Mouse (Mus musculus) cerebral cortex, adult 2 months (tissue): ENCODE data around the gene Arfip1.

ENCODE experiments used
- WGBS: fragments of 180-500 bp; shearing (Covaris S2); methylation state at CpG from one replicate; pipeline ENCODE4 v1.1.7; 2018; 5-methylcytosine and 5-hydroxymethylcytosine counted together

The Arfip1 gene

DNA sequence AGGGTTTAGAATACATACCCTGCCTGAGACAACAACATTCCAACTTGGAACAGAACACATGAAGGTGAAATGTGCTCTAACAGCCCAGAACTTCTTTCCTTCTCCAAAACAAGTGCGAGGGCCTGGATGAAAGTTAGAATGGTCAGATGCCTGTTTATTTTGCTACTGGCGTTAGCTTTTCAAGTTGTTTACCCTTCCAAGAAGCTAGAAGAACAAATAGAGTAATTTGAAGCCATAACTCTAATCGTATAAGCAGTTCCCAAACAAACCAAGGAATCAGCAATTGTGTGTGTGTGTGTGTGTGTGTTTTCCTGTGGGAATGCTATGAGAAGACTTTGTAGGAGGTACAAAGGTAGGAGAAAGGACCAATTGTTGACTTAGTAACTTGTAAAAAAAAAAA lies 97.5 kb downstream of the Arfip1 start:
- 84% methylated on average over 3 of the region's 3 CpGs for WGBS

GRCm38 (mm10) chr3:84484333-84484732 lies 98.1 kb downstream of the Arfip1 start:
- WGBS, result 81% methylated on average over 4 of the region's 4 CpGs

GRCm38 (mm10) chr3:84482121-84482520 lies 100.3 kb downstream of the Arfip1 start:
- WGBS, result 82% methylated on average over 6 of the region's 6 CpGs

GRCm38 (mm10) chr3:84481104-84481503 lies 101.3 kb downstream of the Arfip1 start:
- WGBS, result 10% methylated on average over 11 of the region's 11 CpGs

GRCm38 (mm10) chr3:84480006-84480897 lies 102.2 kb downstream of the Arfip1 start, which contains the start of gene Fhdc1:
Gene Fhdc1, minus strand, starts transcription at chr3:84480429.
- WGBS, result under 1% methylated on average over 76 of the region's 82 CpGs

GRCm38 (mm10) chr3:84479293-84480005 lies 103.0 kb downstream of the Arfip1 start:
- WGBS, result 2% methylated on average over 61 of the region's 61 CpGs

- 50% methylated on average over 12 of the region's 12 CpGs for whole genome bisulfite sequencing
Observed at GRCm38 (mm10) chr3:84478896-84479292, 103.5 kb downstream of the Arfip1 start.

DNA sequence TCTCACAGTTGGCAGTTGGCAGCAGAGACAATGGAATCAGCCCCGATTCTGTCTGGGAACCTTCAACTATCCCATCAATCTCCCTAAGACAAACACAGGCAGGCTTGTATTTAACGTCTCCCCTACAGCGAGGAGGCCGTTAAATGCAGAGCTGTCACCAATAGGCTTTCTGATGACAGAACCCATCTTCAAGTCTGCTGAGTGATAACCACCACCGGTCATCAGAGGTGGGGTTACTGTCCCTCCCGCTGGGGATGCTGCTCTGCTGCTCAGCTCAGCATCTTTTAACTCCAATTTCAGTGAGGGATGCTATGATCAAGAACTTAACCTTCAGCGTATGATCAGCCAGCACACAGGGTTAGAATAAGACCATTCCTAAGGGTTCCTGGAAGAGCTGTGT lies 104.2 kb downstream of the Arfip1 start:
- WGBS, result 63% methylated on average over 7 of the region's 7 CpGs

DNA sequence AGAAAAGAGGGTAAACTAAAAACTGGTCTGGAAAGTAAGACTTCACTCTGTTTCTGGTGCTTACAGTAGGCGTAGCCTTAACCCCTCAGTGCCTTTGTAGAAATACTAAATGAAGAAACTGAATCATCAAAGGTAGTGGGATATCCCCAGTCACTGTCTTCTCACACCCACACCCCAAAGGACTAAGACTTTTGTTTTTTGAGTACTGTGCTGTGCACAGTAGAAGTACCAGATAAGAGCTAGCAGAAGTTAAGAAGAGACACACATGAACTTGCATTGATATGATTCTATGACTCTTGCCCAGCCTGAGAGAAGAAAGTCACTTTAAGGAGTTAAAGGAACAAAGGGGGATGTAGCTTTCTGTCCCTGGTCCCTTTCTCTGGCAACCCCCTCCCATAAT lies 104.9 kb downstream of the Arfip1 start:
- WGBS, result 91% methylated on average over 1 of the region's 1 CpGs

GRCm38 (mm10) chr3:84474981-84475775 lies 107.2 kb downstream of the Arfip1 start:
- 93% methylated on average over 12 of the region's 12 CpGs for WGBS

- 84% methylated on average over 6 of the region's 6 CpGs for whole genome bisulfite sequencing
Observed at GRCm38 (mm10) chr3:84474398-84474797, 108.0 kb downstream of the Arfip1 start.

- WGBS, result 70% methylated on average over 5 of the region's 5 CpGs
Observed at GRCm38 (mm10) chr3:84472955-84473354, 109.5 kb downstream of the Arfip1 start.

GRCm38 (mm10) chr3:84472527-84472926 lies 109.9 kb downstream of the Arfip1 start:
- 71% methylated on average over 3 of the region's 3 CpGs for WGBS

GRCm38 (mm10) chr3:84471146-84471545 lies 111.3 kb downstream of the Arfip1 start:
- WGBS, result 96% methylated on average over 4 of the region's 4 CpGs

GRCm38 (mm10) chr3:84468111-84468453 lies 114.3 kb downstream of the Arfip1 start:
- 80% methylated on average over 4 of the region's 4 CpGs for WGBS

DNA sequence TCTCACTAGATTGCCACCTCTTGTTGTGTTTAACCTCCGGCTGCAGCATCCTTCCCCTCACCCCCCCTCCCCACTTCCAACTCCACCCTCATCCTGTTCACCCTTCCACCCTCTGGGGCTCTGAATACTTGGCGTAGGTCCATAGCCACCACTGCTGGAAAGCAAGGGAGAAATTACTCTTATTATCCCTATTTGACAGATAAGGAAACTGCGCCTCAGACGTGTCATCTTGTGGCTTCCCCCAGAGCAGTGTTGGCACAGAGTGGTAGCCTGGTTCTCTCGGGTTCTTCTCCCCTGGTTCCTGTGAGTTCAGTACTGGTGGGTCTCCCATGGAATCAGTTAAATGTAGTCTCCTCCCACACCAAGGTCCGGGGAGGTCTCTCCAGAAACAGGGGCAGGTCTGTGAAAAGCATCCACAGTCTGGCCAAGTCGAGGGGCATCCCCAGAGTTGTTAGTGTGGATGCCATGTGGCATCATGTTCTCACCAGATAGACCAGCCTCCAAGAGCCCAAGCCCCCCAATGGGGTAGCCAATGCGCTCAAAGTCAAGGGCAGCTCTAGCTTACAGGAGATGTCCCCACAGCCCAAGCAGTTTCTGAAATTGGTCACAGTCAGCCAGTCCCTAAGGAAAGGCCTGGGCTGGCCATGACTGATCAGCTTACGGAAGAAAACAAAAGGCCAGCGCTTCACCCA lies 114.9 kb downstream of the Arfip1 start:
- WGBS, result 74% methylated on average over 10 of the region's 10 CpGs

DNA sequence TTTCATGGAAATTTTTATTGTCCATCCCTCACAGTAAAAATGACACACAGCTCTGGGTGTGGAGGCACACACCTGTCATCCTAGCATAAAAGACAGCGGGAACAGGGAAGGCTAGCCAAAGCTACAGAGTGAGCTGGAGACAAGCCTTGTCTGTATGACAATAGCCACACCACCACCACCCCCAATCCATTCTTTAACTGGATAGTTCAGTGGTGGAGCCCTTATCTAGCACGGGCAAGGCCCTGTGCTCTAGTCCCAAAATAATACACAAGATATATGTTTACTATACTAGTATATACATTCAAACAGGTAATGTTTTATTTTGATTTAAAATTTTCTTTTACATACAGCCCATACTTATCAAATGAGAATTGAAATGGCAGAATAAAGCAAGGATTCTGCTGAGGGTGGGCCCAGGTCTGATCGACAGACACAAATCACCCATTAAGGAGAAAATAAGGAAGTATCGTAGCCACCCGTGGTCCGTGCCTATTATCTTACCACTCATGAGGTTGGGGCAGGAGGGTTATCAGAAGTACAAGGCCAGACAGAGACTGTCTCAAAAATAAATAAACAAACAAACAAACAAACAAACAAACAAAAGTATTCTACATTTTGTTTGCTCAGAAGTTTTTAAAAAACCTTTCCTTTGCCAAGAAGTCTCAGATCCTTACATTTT lies 116.5 kb downstream of the Arfip1 start:
- 89% methylated on average over 6 of the region's 6 CpGs for WGBS

DNA sequence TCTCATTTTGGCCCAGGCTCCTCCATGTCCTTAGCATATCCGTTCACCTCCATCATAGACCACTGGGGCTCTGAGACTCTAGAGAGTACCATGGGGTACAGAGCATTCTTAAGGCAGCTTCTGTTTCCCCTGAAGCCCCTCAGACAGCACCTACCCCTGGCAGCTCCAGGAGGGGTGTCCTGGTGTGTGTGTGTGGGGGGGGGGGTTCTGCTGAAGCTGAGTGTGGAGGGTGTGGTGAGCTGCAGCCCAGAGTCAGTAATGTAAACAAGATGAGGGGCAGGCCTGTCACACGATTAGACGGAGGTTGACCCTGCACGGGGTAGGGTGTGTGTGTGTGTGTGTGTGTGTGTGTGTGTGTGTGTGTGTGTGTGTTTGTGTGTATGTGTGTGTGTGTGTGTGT lies 120.7 kb downstream of the Arfip1 start:
- WGBS, result 76% methylated on average over 4 of the region's 4 CpGs

DNA sequence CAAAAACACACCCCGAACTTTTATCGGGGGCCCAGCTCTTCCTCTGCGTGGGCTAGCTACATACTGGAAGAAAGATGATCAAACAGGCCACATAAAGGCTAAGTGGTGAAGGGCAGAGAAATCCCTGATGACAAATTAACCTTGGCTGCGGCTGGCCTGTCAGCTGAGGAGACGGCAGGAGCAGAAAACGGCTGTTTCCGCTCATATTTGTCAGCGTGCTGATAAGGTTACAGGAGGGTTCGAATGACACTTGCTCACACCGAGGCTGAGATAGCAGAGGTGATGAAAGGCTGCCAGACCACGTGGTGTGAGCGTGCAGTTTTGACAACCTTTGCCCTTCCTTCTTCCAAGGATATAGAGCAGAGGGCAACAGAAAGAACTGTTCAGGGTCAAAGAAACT lies 121.5 kb downstream of the Arfip1 start:
- WGBS, result 73% methylated on average over 12 of the region's 12 CpGs

- 83% methylated on average over 3 of the region's 3 CpGs for WGBS
Observed at GRCm38 (mm10) chr3:84460499-84460898, 121.9 kb downstream of the Arfip1 start.
